Mouse (Mus musculus) layer of hippocampus, adult 2 months (tissue): Measurements from ENCODE around the gene Srl. TPM values are rescaled to one million over a fixed set of nuclear protein-coding genes. Genes with fewer than 3 reads are reported as not detected.
"Not testable (repeated sequence)": the region's sequence is repeated elsewhere in the genome, so short reads cannot be mapped to it uniquely, and the experiment has no call there.

Source experiments
- DNase-seq, 2 experiments: peaks; one replicate each; pipeline ENCODE4 v3.0.0; 2022; ENCODE audit warnings: low spot score in 2 of 2
- H3K27ac ChIP-seq: fragments of 200-600 bp; 2 replicates; pipeline ENCODE4 v1.8.1; 2022
- H3K4me3 ChIP-seq: fragments of 200-600 bp; 2 replicates; pipeline ENCODE4 v1.8.1; 2022; ENCODE audit warnings: mild to moderate bottlenecking
- CTCF ChIP-seq: fragments of 200-600 bp; conservative IDR thresholded peaks from 2 replicates; pipeline ENCODE4 v1.8.1; 2022; ENCODE audit warnings: antibody characterized with exemption, mild to moderate bottlenecking, moderate library complexity
- total RNA-seq, 2 experiments: library from RNA; stranded (reverse); gene quantifications; 2 replicates each; pipeline ENCODE4 v1.2.3; 2021

Srl gene
- total RNA-seq, 2 experiments from 2014 or later, result 13.2 to 14.9 TPM

GRCm38 (mm10) chr16:4546838-4547237 lies 5.2 kb upstream of the Srl start:
- no peak for TF ChIP-seq CTCF
- DNase-seq, result no peak
- Histone ChIP-seq H3K27ac (no peak overlapping the region), H3K4me3 (no peak overlapping the region)

- DNase-seq, result no peak
- H3K4me3 ChIP-seq, result no peak overlapping the region
- TF ChIP-seq CTCF, result no peak
- H3K27ac ChIP-seq, result no peak overlapping the region
These were observed 3.2 kb upstream of the Srl start for GRCm38 (mm10) chr16:4544845-4545244.

- H3K27ac ChIP-seq, result peak overlapping the region; percentile 84
- no peak for DNase-seq
These were observed 1.6 kb upstream of the Srl start for GRCm38 (mm10) chr16:4543266-4543665.

GRCm38 (mm10) chr16:4542236-4542774 lies 689 bp upstream of the Srl start:
- Histone ChIP-seq H3K27ac (peak overlapping the region; percentile 84), H3K4me3 (peak overlapping the region; percentile 66)
- no peak for TF ChIP-seq CTCF
- no peak for DNase-seq

More at GRCm38 (mm10) chr16:4543266-4543665, 1.6 kb upstream of the Srl start:
- no peak for TF ChIP-seq CTCF
- no peak overlapping the region for H3K4me3 ChIP-seq

GRCm38 (mm10) chr16:4541033-4541432 lies 583 bp downstream of the Srl start:
- H3K4me3 ChIP-seq, result peak overlapping the region; percentile 66
- peak overlapping the region; percentile 84 for H3K27ac ChIP-seq
- TF ChIP-seq CTCF, result no peak
- no peak for DNase-seq

GRCm38 (mm10) chr16:4540064-4540775 lies 1.4 kb downstream of the Srl start:
- Histone ChIP-seq H3K4me3 (no peak overlapping the region), H3K27ac (no peak overlapping the region)
- DNase-seq, result no peak
- TF ChIP-seq CTCF, result peak; percentile 44

DNA sequence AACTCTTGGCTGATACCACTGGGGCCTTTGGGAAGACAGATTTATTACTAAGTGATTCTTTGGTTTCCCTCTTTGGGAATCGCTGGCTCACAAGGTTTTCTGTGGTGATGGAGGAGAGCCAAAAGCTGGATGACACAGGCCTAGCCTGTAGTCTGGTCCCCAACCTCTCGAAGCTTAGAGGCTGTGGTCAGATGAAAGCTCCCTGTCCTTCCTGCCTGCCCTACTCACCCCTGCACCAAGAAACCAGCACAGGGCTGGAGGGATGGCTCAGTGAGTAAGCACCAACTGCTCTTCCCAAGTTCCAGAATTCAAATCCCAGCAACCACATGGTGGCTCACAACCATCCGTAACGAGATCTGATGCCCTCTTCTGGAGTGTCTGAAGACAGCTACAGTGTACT lies 2.1 kb downstream of the Srl start:
- no peak overlapping the region for H3K27ac ChIP-seq
- 0 out of 2 replicates have a peak, but pooled peaks have one; percentile 11 for TF ChIP-seq CTCF
- no peak for DNase-seq
- H3K4me3 ChIP-seq, result no peak overlapping the region

- DNase-seq, result no peak
- Histone ChIP-seq H3K27ac (peak overlapping the region; percentile 32; the same call in 1 of the 2 replicates), H3K4me3 (no peak overlapping the region)
- TF ChIP-seq CTCF, result no peak
These were observed 3.8 kb downstream of the Srl start for GRCm38 (mm10) chr16:4537616-4538358.

DNA sequence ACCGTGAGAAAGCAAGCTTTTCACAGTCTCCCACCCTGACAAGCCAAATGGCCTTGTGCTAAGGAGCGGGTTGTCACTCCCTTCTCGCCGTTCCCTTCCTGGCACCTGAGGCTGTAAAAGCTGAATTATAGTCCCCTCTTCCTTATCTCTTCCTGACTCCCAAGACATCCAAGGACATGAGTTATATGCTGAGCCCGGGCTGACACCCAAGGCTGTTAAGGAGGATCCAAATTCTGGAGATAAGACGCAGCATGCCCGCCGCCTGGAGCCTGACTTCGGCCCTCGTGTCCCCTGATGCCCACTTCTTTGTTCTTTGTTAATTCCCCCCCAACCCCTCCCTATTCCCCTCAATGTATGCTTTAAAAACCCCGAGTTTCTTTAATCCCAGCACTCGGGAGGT lies 14.2 kb downstream of the Srl start:
- H3K4me3 ChIP-seq, DNase-seq, H3K27ac ChIP-seq: not testable (repeated sequence)

DNA sequence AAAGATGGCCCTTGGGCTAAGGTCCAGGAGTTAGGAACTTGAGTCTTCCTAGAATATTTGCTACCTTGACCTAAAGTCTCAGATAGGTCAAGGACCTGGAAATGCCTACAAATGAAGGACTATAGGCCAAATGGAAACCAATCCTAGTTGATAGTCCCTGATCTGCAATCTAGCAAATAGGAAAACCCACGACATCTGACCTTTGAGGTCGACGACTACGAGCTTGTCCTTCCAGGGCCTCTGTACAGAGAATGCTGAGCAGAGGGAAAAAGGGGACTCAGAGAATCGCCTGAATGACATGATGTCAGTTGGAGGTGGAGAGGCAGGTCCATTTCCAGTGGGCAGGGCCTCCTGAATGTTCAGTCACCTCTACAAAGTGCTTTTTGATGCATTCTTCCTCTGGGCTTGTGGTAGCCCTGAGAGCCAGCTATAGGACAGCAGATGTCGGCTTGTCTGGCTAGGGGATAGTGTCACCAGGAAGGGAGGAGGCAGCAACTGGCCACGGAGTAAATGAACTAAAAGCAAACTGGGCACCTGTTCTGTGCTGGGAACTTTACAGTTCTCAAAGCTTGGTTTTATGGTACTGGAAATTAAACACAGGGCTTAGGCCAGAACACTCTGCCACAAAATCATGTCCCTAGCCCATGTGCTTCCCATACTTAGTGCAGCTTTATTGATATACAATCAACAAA lies 18.2 kb downstream of the Srl start:
- H3K27ac ChIP-seq, result peak overlapping the region; percentile 43; the same call in 1 of the 2 replicates
- H3K4me3 ChIP-seq, result no peak overlapping the region
- DNase-seq, result no peak
- no peak for TF ChIP-seq CTCF

DNA sequence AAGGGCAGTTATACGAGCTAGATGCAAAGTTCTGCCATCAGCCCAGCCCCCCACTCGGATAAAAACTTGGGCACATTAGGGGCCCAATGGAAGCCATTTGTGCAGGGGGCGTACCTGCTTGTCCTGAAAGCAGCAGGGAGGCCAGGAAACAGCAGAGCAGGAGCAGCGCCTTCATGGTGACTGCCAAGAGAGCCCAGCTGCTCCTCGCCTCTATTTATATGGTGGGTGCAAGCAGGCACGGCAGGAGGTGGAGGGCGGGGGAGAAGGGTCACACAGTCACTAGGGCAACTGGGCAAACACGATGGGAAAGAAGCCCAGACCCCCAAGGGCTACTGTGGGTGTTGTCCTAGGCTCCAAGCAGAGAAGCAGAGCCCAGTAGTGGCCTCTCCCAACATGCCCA lies 18.7 kb downstream of the Srl start:
- DNase-seq, result peak in 1 of 2 experiments; percentile 20
- no peak for TF ChIP-seq CTCF
- Histone ChIP-seq H3K27ac (peak overlapping the region; percentile 43; the same call in 1 of the 2 replicates), H3K4me3 (no peak overlapping the region)

GRCm38 (mm10) chr16:4521735-4522530 lies 19.7 kb downstream of the Srl start:
- TF ChIP-seq CTCF, result no peak
- H3K4me3 ChIP-seq, result no peak overlapping the region
- no peak for DNase-seq
- peak overlapping the region; percentile 32; the same call in 1 of the 2 replicates for H3K27ac ChIP-seq
